Mouse (Mus musculus) monocyte, adult 2 months (primary cell): ENCODE data around the gene Gm6657.

Experiments used
- DNase-seq, 2 experiments: peaks; one replicate each; pipeline ENCODE4 v3.0.0; 2022; ENCODE audit warnings: low spot score in 2 of 2, low read depth in 1 of 2

The Gm6657 gene

DNA sequence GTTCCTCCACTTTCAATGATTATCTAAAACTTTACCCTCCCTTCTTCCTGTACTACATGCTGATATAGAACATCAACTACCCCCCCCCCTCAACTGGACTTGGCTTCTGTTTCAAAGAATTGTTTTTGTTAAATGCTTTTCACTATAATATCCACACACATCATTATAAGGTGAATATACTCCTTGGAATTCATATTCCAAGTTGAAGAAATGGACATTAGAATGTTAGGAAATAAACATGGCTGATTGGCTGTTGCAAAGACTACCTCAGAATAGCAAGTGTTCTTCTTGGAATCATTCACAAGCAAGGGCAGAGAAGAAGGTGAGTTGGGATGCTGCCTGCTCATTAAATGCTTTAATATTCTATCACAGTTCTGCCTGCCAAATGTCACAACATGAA, at the start of gene Gm6657:
Gene Gm6657 (plus strand): TSS at position 301 of the 400 bp plus-strand sequence.
- no peak for DNase-seq

DNA sequence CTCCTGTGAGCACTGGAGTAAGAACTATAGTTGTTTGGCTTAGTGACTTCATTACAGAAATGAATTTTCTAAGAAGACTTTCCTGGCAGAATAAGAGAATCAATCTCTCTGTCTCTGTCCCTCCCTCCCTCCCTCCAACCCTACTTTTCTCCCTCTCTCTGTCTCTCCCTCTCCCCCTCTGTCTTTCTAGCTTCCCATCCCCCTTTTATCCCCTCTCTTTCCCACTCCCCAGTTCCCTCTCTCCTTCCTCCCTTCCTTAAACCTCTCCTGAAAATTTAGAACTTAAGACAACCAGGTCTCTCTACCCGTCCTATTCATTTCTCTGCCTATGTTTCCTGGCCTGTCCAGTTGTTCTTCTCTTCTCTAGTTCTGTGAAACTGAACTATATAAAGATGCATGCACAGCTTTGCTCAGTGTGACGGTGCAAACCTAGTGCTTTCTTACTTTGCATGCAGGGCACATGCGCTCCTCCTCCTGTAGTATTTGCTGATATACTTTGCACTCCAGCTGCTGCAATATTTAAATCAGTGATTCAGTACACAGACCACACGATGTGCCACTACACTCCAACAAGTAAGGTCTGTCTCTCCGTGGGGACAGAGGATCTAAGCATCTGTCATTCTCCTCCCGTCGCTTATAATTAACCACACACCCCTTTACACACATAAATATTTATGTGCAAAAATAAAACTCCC, 40.6 kb upstream of the Gm6657 start:
- no peak for DNase-seq

DNA sequence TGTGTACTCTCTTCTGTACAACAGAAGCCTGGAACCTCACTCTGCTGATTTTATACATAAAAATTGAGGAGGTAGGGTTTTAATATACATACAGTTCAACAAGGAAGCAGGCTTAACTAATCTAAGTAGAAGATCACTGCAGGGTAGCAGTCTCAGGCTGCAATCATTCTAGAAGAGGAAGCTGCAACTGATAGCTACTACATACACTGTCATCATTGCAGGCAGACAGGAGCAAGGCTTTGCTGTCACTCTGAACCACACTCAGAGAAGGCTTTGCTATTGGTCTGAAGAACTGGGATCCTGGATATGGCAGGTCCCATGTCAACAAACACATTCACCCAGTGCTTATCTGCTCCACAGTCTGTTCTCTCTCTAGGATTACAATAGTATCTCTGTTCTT, 23.9 kb upstream of the Gm6657 start:
- DNase-seq, result no peak

DNA sequence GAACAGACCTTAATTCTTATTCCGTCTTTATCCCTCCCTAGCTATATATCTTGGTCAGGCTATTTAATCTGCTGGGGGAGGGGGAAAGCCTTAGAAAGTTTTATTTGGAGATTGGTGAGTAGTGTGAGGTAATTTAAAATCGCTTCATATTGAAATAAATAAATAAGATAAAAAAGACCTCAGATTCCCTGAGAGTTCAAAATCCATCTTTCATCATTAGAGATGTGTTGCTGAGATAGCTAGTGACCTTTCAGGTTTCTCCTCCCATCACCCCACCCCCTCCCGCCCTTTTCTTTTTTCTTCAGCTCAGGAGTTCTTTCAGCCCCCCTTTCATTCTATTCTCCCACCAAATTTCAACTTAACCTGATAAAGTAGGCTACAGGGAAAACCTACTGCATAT, 20.1 kb upstream of the Gm6657 start:
- no peak for DNase-seq

DNA sequence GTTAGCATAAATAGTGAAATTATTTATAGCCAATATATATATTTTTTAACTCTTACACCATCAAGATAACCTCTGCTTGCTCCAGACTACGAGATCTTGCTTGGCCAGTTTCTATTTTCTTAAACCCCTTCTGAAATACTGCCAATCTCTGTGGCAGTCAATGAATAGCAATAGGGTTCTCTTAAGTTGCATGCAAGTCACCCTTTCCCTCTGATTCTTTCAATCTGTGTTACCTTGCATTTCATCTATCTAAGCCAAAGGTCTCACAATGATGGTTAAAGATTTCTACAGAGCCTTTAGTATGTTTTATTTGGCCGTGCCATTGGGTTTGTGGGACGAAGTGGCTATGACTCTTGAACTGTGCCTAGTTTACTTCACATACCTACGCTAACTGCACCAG, 19.4 kb upstream of the Gm6657 start:
- no peak for DNase-seq

DNA sequence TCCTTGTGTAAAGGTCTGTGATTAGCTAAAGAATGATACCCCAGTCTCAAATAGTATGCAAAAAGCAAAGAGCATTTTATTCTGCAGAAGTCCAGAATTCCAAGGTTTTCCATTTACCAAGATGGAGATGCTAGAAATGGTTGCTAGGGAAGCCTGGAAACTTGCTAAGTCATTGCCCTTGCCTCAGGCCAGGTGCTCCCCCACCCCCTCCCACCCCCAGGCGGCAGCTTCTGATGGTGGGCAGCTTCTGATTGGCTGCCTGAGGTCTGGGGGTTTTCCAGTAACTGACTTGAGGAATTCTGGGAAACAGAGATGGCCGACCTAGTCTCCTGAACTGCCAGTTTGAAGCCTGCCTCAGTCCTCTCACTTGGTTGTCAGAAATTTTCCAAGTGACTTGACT, 12.6 kb upstream of the Gm6657 start:
- no peak for DNase-seq

DNA sequence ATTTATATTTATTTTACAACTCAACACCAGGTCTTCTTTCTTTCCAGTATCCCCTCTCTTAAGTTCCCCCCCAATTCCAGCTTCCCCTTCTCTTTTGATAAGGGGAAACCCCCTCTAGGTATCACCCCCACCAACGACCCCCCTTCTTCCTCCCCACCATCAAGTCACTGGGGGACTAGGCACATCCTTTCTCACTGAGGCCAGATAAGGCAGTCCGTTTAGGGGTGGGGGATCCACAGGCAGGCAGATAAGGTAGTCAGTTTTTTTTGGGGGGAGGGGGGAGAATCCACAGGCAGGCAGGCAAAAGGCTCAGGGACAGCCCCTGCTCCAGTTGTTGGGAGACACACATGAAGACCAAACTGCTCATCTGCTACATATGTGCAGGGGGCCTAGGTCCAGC, 1.3 kb downstream of the Gm6657 start:
- no peak for DNase-seq

DNA sequence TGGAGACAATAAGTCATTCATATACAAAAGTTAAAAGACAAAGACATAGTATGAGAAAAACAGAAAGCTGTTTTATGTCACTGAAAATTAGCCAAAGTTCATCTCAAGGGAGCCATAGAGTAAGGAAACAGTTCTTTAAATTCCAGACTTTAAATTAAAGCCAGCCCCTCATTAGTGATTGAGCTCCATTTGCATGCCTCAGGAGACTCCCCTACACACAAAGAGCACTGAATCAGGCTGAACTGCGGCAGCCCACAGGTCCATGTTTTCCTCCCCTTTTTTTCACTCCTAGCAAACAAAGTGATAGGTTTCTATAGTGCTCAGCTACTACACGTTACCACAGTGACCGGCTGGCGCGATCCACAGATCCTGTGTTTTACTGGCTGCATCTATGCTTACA, 9.6 kb downstream of the Gm6657 start:
- no peak for DNase-seq

DNA sequence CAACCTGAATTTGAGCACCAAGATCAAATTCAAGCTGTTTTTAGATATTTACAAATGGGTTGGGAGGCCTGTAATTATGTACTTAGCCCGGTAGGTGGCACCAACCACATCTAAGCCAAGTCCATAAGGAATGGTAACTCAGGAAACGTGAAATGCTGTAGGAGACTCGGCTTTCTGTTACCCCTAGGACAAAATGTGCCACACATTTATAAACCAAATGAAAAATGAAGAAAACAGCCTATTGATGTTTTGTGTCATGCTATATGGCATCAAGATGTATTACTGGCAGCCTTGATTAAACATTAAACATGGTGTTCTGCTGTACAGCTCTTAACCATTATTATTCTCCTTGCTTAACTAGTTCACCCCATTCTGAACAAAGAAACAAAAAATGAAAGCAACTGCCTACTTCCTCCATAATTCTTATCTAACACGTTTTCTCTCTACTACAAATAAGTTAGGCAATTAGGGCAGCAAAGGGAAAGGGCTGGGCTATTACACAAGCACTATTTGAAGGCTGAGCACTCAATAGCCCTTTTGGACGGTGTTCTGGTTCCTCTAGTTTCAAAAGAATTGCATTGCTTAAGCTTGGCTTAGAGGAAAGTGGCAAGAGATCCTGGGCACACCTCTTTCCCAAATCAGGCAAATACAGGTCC, 12.0 kb downstream of the Gm6657 start:
- DNase-seq, result no peak

DNA sequence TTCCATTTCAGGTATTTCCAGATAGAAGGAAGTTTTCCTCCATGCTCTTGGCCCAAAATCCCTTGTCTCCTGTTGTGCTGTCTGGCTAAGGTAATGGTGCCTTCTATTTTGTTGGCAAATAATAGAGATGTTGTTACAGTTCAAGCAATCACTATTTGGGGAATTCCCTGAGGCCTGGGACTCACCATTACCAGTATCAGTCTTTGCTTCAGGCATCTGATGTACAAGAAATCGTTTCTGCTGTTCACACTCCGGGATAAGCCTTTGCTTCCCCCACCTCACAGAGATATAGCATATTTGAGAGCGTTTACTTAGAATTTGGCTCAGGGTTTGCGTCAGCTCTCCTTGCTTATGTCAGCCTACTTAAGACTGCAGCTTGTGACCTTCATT, 12.5 kb downstream of the Gm6657 start:
- no peak for DNase-seq

DNA sequence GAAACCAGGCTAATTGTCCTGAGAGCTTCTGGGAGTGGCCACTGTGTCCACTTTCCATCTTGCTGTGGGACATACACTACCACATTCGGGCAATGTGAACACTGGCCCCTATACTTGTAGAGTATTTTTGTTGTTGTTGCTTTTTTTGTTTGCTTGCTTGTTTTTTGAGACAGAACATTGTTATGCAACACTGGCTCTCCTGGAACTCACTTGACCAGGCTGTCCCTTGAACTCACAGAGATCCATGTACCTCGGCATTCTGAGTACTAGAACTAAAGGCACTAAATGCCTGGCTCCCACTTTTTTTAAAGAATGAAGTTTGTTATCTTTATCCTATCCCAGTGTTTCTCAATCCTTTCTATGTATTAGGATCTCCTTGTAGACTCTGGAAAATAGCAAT, 15.8 kb downstream of the Gm6657 start:
- DNase-seq, result no peak

DNA sequence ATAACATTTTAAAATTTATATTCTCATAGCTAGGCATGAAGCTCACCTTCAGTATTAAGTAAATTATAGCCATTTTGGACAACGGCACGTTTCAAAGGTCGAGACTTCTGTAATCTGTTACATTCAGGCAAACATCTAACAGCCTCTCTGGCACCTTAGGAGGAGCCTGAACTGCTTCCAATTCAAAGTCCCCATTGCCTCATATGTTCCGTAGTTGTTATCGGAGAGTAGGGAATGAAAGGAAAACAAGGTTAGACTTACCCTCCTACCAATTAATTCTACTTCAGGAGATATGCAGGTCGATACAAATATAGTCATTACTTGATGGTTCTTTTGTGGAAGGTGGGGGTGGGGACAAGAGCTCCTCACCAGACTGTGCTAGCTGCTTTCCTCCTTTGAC, 21.4 kb downstream of the Gm6657 start:
- no peak for DNase-seq

DNA sequence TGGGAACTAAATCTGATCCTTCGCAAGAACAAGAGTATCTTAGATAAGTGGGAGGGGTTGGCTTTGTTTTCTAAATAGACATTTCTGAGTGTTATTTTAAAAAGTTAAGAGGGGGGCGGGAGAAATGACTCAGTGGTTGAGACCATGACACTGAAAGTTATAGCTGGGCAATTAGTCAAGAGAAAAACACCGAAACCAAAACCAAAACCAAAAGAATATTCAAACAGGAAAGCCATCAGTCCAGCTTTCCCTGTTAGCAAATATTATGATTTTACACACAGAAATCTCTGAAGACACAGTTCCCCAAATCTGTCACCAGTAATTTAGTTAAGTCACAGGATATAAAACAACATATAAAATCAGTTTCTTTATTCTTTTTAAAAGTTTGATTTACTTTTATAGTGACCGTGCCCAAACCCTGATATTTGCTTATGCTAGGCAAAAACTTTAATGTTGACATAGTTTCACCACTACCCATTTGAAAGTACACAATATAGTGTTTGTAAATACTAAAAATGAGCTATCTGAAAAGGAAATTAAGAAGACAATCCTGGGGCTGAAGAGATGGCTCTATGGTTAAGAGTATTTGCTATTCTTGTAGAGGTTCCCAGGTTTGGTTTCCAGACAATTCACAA, 25.3 kb downstream of the Gm6657 start:
- no peak for DNase-seq

DNA sequence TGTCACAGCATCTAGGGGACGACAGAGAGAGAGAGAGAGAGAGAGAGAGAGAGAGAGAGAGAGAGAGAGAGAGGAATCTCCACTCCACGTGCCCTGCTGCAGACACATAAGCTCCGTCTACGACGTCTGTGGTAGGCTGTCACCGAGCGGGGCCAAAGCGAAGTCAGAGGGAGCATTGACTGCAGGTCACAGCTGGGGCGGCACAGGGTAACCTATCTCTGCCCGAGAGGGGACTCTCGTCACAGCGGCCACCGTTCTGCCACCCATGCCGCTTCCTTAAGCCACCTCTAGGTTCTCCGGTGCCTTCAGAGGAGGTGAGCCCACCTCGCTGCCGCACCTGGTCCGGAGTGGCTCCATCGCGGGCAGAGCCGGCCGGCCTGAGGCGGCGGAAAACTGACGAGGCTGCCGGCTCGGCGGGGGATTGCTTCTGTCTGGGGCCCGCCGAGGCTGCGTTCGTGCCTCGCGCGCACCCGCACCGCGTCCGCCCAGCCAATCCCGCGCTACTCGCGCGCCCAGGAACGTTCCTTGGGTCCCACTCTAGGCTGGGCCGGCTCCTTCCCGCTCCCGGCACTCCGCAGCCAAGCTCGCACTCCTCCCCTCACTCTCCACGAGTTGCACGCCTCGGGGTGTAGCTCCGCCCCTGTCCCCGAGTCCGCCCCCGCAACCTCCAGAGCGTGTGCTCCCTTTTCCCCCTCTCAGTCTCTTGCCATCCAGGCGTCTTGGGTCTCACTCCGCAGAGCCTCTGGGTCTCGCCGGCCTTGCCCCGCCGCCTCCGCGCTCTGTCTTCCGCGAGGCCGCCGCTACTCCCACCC, 31.9 kb downstream of the Gm6657 start, which contains the start of gene Gphn:
Gene Gphn (plus strand): TSS at position 673 of the 812 bp plus-strand sequence.
- peak; percentile 23 to 55 for DNase-seq

DNA sequence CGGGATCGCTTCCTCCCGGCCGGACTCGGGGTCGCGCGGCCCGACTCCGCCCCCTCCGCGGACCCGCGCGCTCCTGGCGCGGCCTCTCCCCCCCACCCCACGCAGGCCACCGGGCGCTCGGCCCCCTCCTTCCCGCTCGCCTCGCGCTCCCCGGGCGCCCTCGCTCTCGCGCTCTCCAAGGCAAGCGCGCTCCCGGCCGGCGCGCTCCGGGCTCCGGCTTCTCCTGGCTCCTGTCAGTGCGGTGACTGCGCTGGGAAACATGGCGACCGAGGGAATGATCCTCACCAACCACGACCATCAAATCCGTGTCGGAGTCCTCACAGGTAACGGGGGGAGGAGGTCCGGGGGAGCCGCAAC, 32.5 kb downstream of the Gm6657 start:
- peak in 1 of 2 experiments; percentile 8 for DNase-seq

DNA sequence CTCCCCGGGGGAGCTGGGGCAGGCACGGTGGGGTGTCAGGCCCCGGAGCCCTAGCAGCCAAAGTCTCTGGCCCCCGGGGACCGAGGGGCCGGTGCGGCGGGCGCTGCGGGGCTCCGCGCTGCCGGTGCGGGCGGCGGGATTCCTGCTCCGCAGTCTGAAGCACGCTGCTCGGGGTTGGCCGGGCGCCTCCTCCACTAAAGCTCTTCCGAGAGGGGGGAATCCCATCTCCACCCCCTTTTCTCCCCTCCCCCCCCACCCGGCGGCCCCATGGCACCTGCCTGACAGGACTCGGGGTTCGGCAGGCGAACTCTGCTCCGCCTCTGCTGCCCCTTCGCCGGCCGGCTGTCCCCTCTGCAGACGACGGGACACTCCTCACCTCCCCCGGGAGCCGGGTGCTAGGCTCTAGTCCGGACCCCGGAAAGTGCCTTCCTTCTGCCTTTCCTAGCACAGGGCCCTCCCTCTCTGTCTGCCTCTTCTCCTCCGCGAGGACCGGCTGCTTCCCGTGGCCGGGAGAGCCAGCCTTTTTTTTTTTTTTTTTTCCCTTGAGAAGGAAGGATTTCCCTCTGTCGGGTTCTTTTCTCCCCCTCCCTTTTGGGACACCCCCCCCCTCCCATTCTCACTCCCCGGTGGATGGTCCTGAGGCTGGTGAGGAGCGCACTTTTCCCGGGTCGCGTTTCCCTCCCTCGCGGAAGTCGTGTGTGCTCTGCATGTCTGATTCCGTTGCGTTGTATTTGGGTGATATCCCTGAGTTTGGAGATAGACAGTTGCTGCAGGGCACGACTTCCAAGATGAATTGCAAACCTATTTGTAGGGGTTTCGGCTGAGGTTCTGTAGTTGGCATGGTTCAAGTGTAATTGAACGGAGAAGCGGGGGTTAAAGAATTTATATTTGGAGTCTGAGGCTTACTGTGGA, 33.2 kb downstream of the Gm6657 start:
- DNase-seq, result peak in 1 of 2 experiments; percentile 9

DNA sequence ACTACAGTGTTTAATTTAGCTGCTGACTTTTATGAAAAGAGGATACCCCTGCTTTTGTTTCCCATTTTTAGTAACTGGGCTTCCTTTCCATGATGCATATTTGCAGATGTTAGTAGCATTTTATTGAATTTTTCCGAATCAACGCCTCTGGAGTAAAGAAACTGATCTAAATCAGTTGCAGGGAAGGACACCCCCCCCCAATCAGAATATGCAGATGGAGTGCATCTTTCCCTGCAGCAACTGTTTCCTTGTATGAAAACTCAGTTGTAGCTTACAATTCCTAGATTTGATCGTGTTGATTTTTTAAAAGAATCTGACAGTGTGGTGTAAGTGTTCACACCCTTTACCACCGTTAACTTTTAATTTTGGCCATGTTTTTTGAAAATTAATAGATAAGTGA, 34.1 kb downstream of the Gm6657 start:
- DNase-seq, result no peak

DNA sequence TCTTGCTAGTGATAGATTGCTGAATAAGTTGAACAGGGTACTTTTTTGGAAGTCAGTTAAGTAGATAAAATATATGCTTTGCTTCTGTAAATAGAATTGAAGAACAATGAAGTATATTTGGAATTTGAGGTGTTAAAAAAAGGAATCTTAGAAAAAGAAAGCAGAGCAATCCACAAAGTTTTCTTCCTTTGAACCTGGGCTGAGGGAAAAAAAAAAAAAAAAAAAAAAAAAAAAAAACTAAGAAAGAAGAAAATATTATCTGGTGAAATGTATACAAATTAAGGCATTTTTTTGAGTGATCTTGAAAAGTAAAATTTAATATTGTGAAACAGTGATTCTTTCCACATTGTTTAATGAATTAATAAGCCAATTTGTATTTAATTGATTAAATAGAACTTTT, 38.5 kb downstream of the Gm6657 start:
- no peak for DNase-seq

DNA sequence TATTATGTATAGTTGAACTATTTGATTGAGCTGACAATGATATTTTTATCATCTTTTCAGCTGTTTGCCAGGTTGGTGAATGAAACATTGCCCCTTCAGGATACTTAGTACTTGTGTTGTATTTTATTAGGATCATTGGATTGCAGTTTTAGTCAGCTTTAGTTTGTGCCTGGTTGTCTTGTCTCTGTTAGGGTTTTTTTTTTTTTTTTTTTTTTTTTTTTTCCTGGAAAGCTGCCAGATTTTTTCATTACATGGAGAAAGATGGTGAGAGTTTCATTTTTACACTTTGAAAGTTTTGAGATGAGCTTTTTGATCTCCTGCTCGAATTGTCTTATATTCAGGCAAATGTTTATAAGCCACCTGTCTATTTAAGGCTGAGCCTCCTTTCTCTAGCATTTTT, 54.3 kb downstream of the Gm6657 start:
- no peak for DNase-seq

DNA sequence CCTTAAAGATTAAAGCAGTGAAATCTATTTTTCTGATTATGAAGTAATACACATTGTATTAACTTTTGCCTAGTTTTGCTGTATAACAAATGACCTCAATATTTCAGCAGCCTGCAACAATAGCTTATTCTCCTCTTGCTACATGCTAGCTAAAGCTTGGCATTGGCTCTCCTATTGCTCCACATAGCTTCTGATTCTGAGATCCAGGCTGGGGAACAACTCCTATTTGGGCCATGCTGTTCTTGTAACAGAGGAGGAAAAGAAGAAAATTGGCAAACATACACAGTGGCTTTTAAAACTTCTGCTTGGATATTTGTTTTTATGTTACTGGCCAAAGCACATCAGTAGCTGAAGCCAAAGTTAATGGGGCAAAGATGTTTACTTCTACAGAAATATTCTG, 55.1 kb downstream of the Gm6657 start:
- no peak for DNase-seq
